In genomic region chr3:88245811-88246210, GRCm38 (mm10) we compare ENCODE assay signal across 9 mouse cellular contexts. TPM values are rescaled to one million over a fixed set of nuclear protein-coding genes. Genes with fewer than 3 reads are reported as not detected.
DNase-seq lines count a peak whose midpoint lies in the region; ATAC-seq and TF ChIP-seq lines count a peak whose summit lies in the region.
"Had no signal": no experiment of that assay in that cellular context is flagged by ENCODE, and none has a peak within 500 bp of the region (broad histone marks: within the 10 kb centered on the region; RNA-seq: fewer than 3 reads in every experiment).

No protein-coding gene starts in this region.

- CTCF ChIA-PET in Patski (lab: Charles Lee), result interaction anchor here (0.7 to 13.3 kb wide), 11 partner anchors 8 to 92 kb away, joined by 3 to 189 read pairs (median 4); partner anchors contain the start of gene Gm38392

- WGBS in intestine, embryonic 14.5 days, result 26% methylated on average over 13 of the region's 13 CpGs
- WGBS in intestine, embryonic 16.5 days, result 20% methylated on average over 13 of the region's 13 CpGs
- 14% methylated on average over 13 of the region's 13 CpGs for WGBS in thymus, adult 2 months

- H3K4me2 ChIP-seq in intestine, embryonic 14.5 days (ENCODE audit: low read length), result no peak overlapping the region
- H3K4me2 ChIP-seq in intestine, embryonic 16.5 days (ENCODE audit: low read depth, low read length), result no peak overlapping the region
- H3K4me2 ChIP-seq: embryonic facial prominence, embryonic 15.5 days had no signal

- no peak for TF ChIP-seq POLR2A in thymus, adult 2 months (IDR thresholded peaks at IDR 0.05; ENCODE audit: control insufficient read depth, extremely low read depth, insufficient read depth, low read length, poor library complexity)

- no peak for TF ChIP-seq CTCF in Patski (IDR thresholded peaks at IDR 0.05)
- peak; percentile 96 for TF ChIP-seq CTCF in thymus, adult 2 months (IDR thresholded peaks at IDR 0.05; ENCODE audit: borderline replicate concordance, control insufficient read depth, extremely low read depth, insufficient read depth, low read length, poor library complexity)

- no peak overlapping the region for H3K9ac ChIP-seq in intestine, embryonic 14.5 days (ENCODE audit: low read length)
- H3K9ac ChIP-seq in intestine, embryonic 16.5 days (ENCODE audit: low read depth, low read length), result no peak overlapping the region
- H3K9ac ChIP-seq: embryonic facial prominence, embryonic 15.5 days had no signal

- peaks cover 41% of the 10 kb centered on the region for H3K27me3 ChIP-seq in intestine, embryonic 14.5 days (replicated peaks; ENCODE audit: control insufficient read depth, insufficient read depth, low read length)
- peaks cover 28% of the 10 kb centered on the region for H3K27me3 ChIP-seq in intestine, embryonic 16.5 days (replicated peaks; ENCODE audit: control insufficient read depth, insufficient read depth, low read length)
- peaks cover 44% of the 10 kb centered on the region for H3K27me3 ChIP-seq in Patski
- H3K27me3 ChIP-seq in thymus, adult 2 months (ENCODE audit: control insufficient read depth, insufficient read depth, low read length), result no peaks in the 10 kb centered on the region; the same call in 1 of the 2 replicates

- in situ Hi-C loops in Patski (cut with MboI; ENCODE audit: low pct_unique_long_range_greater_than_20kb), result no loop called here

- POLR2A ChIA-PET in Patski (lab: Charles Lee), result no interaction called here

- no peak; the same call in 1 of the 2 replicates for ATAC-seq in intestine, embryonic 14.5 days (replicated peaks; ENCODE audit: low FRiP score, low TSS enrichment, low read depth)
- no peak for ATAC-seq in intestine, embryonic 16.5 days
- ATAC-seq in Patski, result peak; percentile 20

- H3K36me3 ChIP-seq in intestine, embryonic 14.5 days (ENCODE audit: control insufficient read depth, insufficient read depth, low read length), result no peaks in the 10 kb centered on the region
- H3K36me3 ChIP-seq in intestine, embryonic 16.5 days (ENCODE audit: control insufficient read depth, insufficient read depth, low read length), result no peaks in the 10 kb centered on the region
- no peaks in the 10 kb centered on the region for H3K36me3 ChIP-seq in thymus, adult 2 months (ENCODE audit: control insufficient read depth, insufficient read depth, low read length)
- H3K36me3 ChIP-seq: embryonic facial prominence, embryonic 15.5 days had no signal

- no peak overlapping the region for H3K4me3 ChIP-seq in intestine, embryonic 14.5 days (ENCODE audit: low read depth, low read length)
- no peak overlapping the region for H3K4me3 ChIP-seq in intestine, embryonic 16.5 days (ENCODE audit: low read length)
- H3K4me3 ChIP-seq in thymus, adult 2 months (ENCODE audit: control insufficient read depth, insufficient read depth, low read length), result no peak overlapping the region
- H3K4me3 ChIP-seq: embryonic facial prominence, embryonic 15.5 days had no signal

- no peaks in the 10 kb centered on the region for H3K4me1 ChIP-seq in intestine, embryonic 14.5 days (replicated peaks; ENCODE audit: control insufficient read depth, insufficient read depth, low read length)
- 0 out of 2 replicates have a peak, but pooled peaks cover 3% of the 10 kb centered on the region for H3K4me1 ChIP-seq in intestine, embryonic 16.5 days (ENCODE audit: control insufficient read depth, insufficient read depth, low read length)
- H3K4me1 ChIP-seq in thymus, adult 2 months (replicated peaks; ENCODE audit: control insufficient read depth, insufficient read depth, low read length), result no peaks in the 10 kb centered on the region

- H3K27ac ChIP-seq in intestine, embryonic 14.5 days (ENCODE audit: low read depth), result no peak overlapping the region
- no peak overlapping the region for H3K27ac ChIP-seq in intestine, embryonic 16.5 days (ENCODE audit: low read length)
- no peak overlapping the region for H3K27ac ChIP-seq in thymus, adult 2 months (ENCODE audit: control insufficient read depth, insufficient read depth, low read length)
- H3K27ac ChIP-seq: embryonic facial prominence, embryonic 15.5 days had no signal

- DNase-seq in intestine, embryonic 14.5 days (ENCODE audit: low spot score), result peak; percentile 86
- DNase-seq in Patski (ENCODE audit: low read depth, low spot score), result no peak
- peak; percentile 88 to 93 for DNase-seq in cerebellum, postnatal 10 days
- DNase-seq in heart, postnatal 10 days, result peak; percentile 54 to 83
- peak; percentile 73 to 75 for DNase-seq in left cerebral cortex, postnatal 25 days (ENCODE audit: low spot score in 2 of 2)
- peak; percentile 74 to 80 for DNase-seq in natural killer cell, adult 2 months (ENCODE audit: low spot score in 2 of 2)
- peak; percentile 70 for DNase-seq in thymus, adult 2 months

- intact Hi-C loops in heart, postnatal 10 days (cut with DNase I), result no loop called here
- intact Hi-C loops in left cerebral cortex, postnatal 25 days (cut with DNase I), result loop anchor here (2.0 kb wide), 1 partner anchor 31 kb away; no protein-coding TSS in a partner anchor

- no peaks in the 10 kb centered on the region for H3K9me3 ChIP-seq in intestine, embryonic 14.5 days (ENCODE audit: control insufficient read depth, low read length)
- H3K9me3 ChIP-seq in intestine, embryonic 16.5 days (ENCODE audit: control insufficient read depth, low read length), result no peaks in the 10 kb centered on the region
- H3K9me3 ChIP-seq: embryonic facial prominence, embryonic 15.5 days had no signal

RNA-seq across cellular contexts. Expression of gene Rhbg, which starts 8.7 kb away (rescaled TPM):
- polyA plus RNA-seq in intestine, embryonic 14.5 days (2014; fragmentation: Nextera tagmentation; extraction: Ambion mirVana), result 0.26 TPM in 1 of 2 replicates, not detected in the other
- 0.69 and 1.3 TPM in 2 replicates for polyA plus RNA-seq in intestine, embryonic 16.5 days (2015; fragmentation: Nextera tagmentation; extraction: Ambion mirVana)
- polyA plus RNA-seq in Patski (2021), result not detected
- total RNA-seq in heart, postnatal 10 days (2021), result not detected
- total RNA-seq in left cerebral cortex, postnatal 25 days (2021), result not detected
- 2.5 and 2.7 TPM in 2 replicates for polyA plus RNA-seq in thymus, adult 2 months (2012; rRNA removed)

RNA-seq across cellular contexts. Expression of gene Gm38392, which starts 41.2 kb away (rescaled TPM):
- 0.28 and 0.89 TPM in 2 replicates for polyA plus RNA-seq in intestine, embryonic 14.5 days (2014; fragmentation: Nextera tagmentation; extraction: Ambion mirVana)
- polyA plus RNA-seq in intestine, embryonic 16.5 days (2015; fragmentation: Nextera tagmentation; extraction: Ambion mirVana), result 0.81 TPM in 1 of 2 replicates, not detected in the other
- 0.19 TPM for polyA plus RNA-seq in Patski (2021)
- under 1 TPM in 1 of 2 experiments, not detected in 1; 0.29 TPM for total RNA-seq in heart, postnatal 10 days (2021)
- total RNA-seq in left cerebral cortex, postnatal 25 days (2021), result under 1 TPM; 0.37 to 0.41 TPM
- 0.11 TPM in 1 of 2 replicates, not detected in the other for polyA plus RNA-seq in thymus, adult 2 months (2012; rRNA removed)

RNA-seq across cellular contexts. Expression of gene Tsacc, which starts 51.0 kb away (rescaled TPM):
- polyA plus RNA-seq in intestine, embryonic 14.5 days (2014; fragmentation: Nextera tagmentation; extraction: Ambion mirVana), result 13.3 TPM in 2 replicates
- polyA plus RNA-seq in intestine, embryonic 16.5 days (2015; fragmentation: Nextera tagmentation; extraction: Ambion mirVana), result 9.7 and 10.8 TPM in 2 replicates
- 6.3 TPM for polyA plus RNA-seq in Patski (2021)
- 1 to 10 TPM; 4.6 to 5.6 TPM for total RNA-seq in heart, postnatal 10 days (2021)
- total RNA-seq in left cerebral cortex, postnatal 25 days (2021), result 1 to 10 TPM; 3.5 to 3.7 TPM
- 2.8 and 3.3 TPM in 2 replicates for polyA plus RNA-seq in thymus, adult 2 months (2012; rRNA removed)

RNA-seq across cellular contexts. Expression of gene Cct3, which starts 51.1 kb away (rescaled TPM):
- 566 and 608 TPM in 2 replicates for polyA plus RNA-seq in intestine, embryonic 14.5 days (2014; fragmentation: Nextera tagmentation; extraction: Ambion mirVana)
- polyA plus RNA-seq in intestine, embryonic 16.5 days (2015; fragmentation: Nextera tagmentation; extraction: Ambion mirVana), result 470 and 510 TPM in 2 replicates
- 573 TPM for polyA plus RNA-seq in Patski (2021)
- 100 to 1,000 TPM; 194 to 221 TPM for total RNA-seq in heart, postnatal 10 days (2021)
- total RNA-seq in left cerebral cortex, postnatal 25 days (2021), result 100 to 1,000 TPM; 179 to 187 TPM
- polyA plus RNA-seq in thymus, adult 2 months (2012; rRNA removed), result 166 and 205 TPM in 2 replicates
